Mouse (Mus musculus) CH12.LX (cell line): ENCODE data around the gene Ryk.

Source experiments
- BHLHE40 ChIP-seq: IDR thresholded peaks from 2 replicates; pipeline ENCODE4 v1.6.1; 2011; ENCODE audit warnings: mild to moderate bottlenecking, low read depth, low read length, improper control_type of control experiment
- CTCF ChIP-seq, 2 experiments: IDR thresholded peaks in 1 of 2; conservative IDR thresholded peaks in 1 of 2; 2 replicates each; pipeline ENCODE4 v1.5.1; 2011 to 2012; ENCODE audit warnings: low read depth in 2 of 2, low read length in 2 of 2, improper control_type of control experiment in 1 of 2, inconsistent platforms in 1 of 2, mild to moderate bottlenecking in 1 of 2, moderate library complexity in 1 of 2
- POLR2A ChIP-seq: IDR thresholded peaks from 2 replicates; pipeline ENCODE4 v1.6.1; 2011; ENCODE audit warnings: low read depth, mild to moderate bottlenecking, improper control_type of control experiment, low read length
- POLR2AphosphoS2 ChIP-seq: IDR thresholded peaks from 2 replicates; pipeline ENCODE4 v1.6.1; 2011; ENCODE audit warnings: low read depth, low read length, improper control_type of control experiment
- ZKSCAN1 ChIP-seq: IDR thresholded peaks from 2 replicates; pipeline ENCODE4 v1.6.1; 2012; ENCODE audit warnings: low read depth, inconsistent platforms, low read length, improper control_type of control experiment, borderline replicate concordance
- ZMIZ1 ChIP-seq: IDR thresholded peaks from 2 replicates; pipeline ENCODE4 v1.6.1; 2012; ENCODE audit warnings: low read depth, mild to moderate bottlenecking, inconsistent platforms, low read length, improper control_type of control experiment
- ZNF384 ChIP-seq: IDR thresholded peaks from 2 replicates; pipeline ENCODE4 v1.6.1; 2012; ENCODE audit warnings: low read depth, low read length, improper control_type of control experiment, inconsistent platforms

DNA sequence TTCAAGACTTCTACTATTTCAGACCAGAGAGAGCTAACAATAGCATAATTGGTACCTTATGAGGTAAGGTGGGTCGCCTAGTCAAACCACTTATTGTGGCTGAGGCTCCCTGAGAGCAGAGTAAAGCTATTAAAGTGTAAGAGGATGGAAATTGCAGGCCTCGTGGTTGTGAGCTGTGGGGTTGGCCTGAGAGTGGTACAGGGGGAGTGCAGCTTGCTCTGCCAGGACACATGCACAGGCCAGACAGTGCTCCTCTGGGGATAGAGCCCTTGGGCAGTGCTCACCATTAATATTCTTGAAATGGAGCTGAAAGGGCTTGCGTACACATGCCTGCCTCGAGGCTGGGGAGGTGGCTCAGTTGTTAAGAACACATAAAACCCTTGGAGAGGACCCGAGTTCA lies 23.6 kb downstream of the Ryk start:
- TF ChIP-seq POLR2A = no peak
- no peak for TF ChIP-seq ZNF384
- no peak for TF ChIP-seq CTCF (conservative IDR thresholded peaks at IDR 0.05 in 1 of 2, IDR thresholded peaks at IDR 0.05 in 1 of 2; ENCODE audit: low read depth in 2 of 2, low read length in 2 of 2)
- no peak for TF ChIP-seq BHLHE40
- TF ChIP-seq ZMIZ1 = no peak
- TF ChIP-seq ZKSCAN1 = no peak
- TF ChIP-seq POLR2AphosphoS2 = no peak
